Mouse (Mus musculus) Patski (cell line): ENCODE measurements around the gene Ctdspl2. TPM values are rescaled to one million over a fixed set of nuclear protein-coding genes. Genes with fewer than 3 reads are reported as not detected.

Source experiments
- ATAC-seq: fragments of 100-300 bp; one replicate; pipeline ENCODE4 v1.8.0; 2021
- CTCF ChIA-PET: fragments of 350-600 bp; sonication (Branson Sonifier 250); formaldehyde crosslinking; loops from one replicate; lab custom pipeline; 2022; ENCODE audit warnings: inconsistent platforms; lab: Charles Lee
- POLR2A ChIA-PET: fragments of 350-600 bp; sonication (Branson Sonifier 250); formaldehyde crosslinking; loops from one replicate; lab custom pipeline; 2022; ENCODE audit warnings: antibody characterized with exemption, inconsistent platforms; lab: Charles Lee
- DNase-seq: peaks from one replicate; pipeline ENCODE4 v3.0.0-alpha.2; 2011; ENCODE audit warnings: low read depth, low spot score
- H3K27me3 ChIP-seq: fragments of 371-371 bp; one replicate; pipeline ENCODE4 v1.5.1; 2021
- CTCF ChIP-seq: fragments of 100-300 bp; IDR thresholded peaks from one replicate; pipeline ENCODE4 v1.5.1; 2021
- in situ Hi-C: fragments of 300-500 bp; cut with MboI; formaldehyde crosslinking; loops from 3 replicates; pipeline ENCODE4 v1.11.1; 2018; ENCODE audit warnings: low pct_unique_long_range_greater_than_20kb, mixed read lengths
- polyA plus RNA-seq: library from polyadenylated mRNA; unstranded; gene quantifications from one replicate; pipeline ENCODE4 v1.2.3, GENCODE M21; 2021

The Ctdspl2 gene
- polyA plus RNA-seq, 1 experiment from 2014 or later = 22.7 TPM

DNA sequence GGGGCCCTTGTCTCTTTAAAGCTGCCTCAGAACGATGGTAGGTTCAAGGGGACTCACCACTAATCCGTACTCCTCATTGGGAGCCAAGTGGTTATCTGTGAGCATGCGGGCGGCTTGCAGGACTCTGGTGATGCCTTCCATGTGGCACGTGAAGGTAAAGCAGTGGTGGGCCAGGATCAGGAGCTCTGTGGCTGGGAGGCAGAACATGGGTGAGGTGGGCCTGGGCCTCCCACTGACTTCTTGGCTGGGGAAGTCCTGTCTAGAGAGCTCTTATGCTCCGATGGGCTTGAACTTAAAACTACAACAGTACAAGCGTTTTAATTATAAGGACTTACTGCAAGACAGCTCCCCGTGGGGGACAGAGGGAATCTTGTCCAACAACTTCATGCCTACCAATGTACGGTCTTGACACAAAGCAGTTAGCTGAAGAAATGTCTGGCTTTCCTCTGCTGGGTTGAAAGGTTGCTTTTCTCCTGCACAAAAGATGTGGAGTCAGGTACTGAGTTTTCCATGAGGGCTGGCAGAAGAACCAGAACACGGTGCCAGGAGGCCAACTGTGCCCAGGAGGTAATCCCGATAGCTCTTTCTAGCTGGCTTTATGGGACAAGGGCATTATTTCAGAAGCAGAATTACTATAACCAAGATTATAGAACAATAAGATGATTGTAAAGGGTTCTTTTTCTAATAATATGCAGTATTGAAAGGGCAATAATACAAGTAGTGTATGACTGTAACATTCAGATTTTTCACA lies 103.7 kb downstream of the Ctdspl2 start:
- in situ Hi-C loops = no loop called here
- DNase-seq = no peak
- no peak for ATAC-seq
- CTCF ChIA-PET = no interaction called here
- POLR2A ChIA-PET = no interaction called here
- no peaks in the 10 kb centered on the region for H3K27me3 ChIP-seq
- TF ChIP-seq CTCF = no peak

Other genes with a start within 250 kb of the Ctdspl2 start
- 0.23 TPM for gene Frmd5, start 148.9 kb upstream of the Ctdspl2 start, polyA plus RNA-seq
- gene Casc4, start 89.0 kb upstream of the Ctdspl2 start, polyA plus RNA-seq = 129 TPM
- 0.05 TPM for gene Mageb3, start 91 bp downstream of the Ctdspl2 start, polyA plus RNA-seq
- gene Eif3j1, start 72.5 kb downstream of the Ctdspl2 start, polyA plus RNA-seq = 8.1 TPM
- gene Spg11, start 162.4 kb downstream of the Ctdspl2 start, polyA plus RNA-seq = 17.0 TPM
- 598 TPM for gene B2m, start 191.7 kb downstream of the Ctdspl2 start, polyA plus RNA-seq
- 0.14 TPM for gene Trim69, start 204.7 kb downstream of the Ctdspl2 start, polyA plus RNA-seq
- 0.05 TPM for gene Patl2, start 230.2 kb downstream of the Ctdspl2 start, polyA plus RNA-seq
- gene Terb2, start 230.3 kb downstream of the Ctdspl2 start, polyA plus RNA-seq = not detected